Mouse (Mus musculus) A20 (cell line): ENCODE data around the gene Psmd3.
A peak's percentile ranks its signal among the peaks of the same experiment; 100 is the strongest.

Experiments
- DNase-seq: peaks from one replicate; pipeline ENCODE4 v3.0.0-alpha.2; 2011; ENCODE audit warnings: low read depth, low spot score

The Psmd3 gene

DNA sequence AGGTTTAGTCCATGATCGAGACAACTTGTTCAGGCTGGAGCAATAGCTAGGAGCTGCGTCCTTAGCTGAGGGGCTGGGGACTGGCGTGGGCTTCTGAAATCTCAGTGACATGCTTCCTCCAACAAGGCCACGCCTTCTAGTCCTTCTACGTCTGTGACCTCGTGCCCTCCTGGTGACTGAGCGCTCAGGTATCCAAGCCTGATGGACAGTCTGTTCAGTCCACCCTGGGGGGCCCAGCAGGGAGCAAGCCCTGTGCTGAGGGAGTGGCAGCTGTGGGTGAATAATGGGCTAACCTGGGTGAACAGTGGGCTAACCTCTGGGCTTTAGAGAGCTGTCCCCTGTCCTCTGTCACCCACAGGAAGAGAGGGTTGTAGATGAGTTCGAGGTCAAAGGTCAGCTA lies 5.7 kb downstream of the Psmd3 start:
- DNase-seq, result no peak

GRCm38 (mm10) chr11:98693201-98693600 lies 10.8 kb downstream of the Psmd3 start:
- no peak for DNase-seq

- no peak for DNase-seq
Measured at GRCm38 (mm10) chr11:98693746-98694145, 11.4 kb downstream of the Psmd3 start.

GRCm38 (mm10) chr11:98694301-98694700 lies 11.9 kb downstream of the Psmd3 start:
- DNase-seq, result no peak

DNA sequence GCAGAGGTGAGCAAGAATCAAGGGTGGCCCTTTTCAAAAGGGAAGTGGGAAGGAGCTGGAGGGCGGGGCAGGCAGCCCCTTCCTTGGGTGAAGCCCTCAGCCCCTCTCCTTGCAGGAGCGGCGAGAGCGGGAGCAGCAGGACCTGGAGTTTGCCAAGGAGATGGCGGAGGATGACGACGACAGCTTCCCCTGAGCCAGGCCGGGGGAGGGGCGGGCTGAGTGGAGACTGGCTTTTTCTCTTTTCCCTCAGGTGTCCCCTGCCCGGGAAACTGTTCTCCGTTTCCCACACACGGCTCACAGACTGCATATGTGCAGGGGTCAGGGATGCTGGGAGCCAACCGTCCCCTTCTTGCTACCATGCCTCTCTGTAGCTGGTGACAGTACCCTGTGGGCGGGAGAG lies 13.1 kb downstream of the Psmd3 start:
- DNase-seq, result no peak

- DNase-seq, result no peak
Measured at GRCm38 (mm10) chr11:98696454-98697216, 14.3 kb downstream of the Psmd3 start.

GRCm38 (mm10) chr11:98697225-98697624 lies 14.9 kb downstream of the Psmd3 start:
- no peak for DNase-seq

DNA sequence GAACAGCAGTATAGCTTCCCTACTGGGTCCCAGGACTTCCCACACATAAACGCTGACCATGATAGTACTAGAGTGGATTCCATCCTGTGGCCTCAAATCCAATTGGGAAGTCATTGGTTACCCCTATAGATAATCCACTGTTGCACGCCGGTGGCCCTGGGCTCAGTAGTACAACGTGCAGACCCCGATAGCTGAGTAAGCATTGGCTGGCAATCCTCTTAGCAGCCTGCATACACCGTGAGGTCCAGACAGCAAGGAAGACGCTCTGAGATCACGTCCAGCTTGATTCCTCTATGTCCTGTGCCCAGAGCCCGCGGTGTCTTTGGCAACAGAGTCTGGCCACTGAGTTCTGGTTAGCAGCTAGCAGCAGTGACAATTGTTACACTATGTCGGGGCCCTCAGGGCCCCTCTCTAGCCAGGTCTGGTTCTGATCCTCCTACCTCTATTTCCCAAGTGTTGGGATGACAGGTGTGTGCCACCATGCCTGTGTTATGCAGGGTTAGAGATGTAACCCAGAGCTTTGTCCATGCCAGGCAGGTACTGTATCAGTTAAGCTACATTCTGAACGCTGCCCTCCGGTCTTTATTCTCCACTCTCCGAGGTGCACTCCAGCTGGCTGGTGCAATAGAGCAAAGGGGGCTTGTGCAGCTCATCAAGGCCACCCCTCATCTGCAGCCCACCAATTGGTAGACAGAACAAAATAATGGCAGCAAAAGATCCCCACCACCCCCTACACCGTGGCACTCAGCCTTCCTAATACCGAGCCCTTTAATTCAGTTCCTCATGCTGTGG lies 16.7 kb downstream of the Psmd3 start:
- no peak for DNase-seq

DNA sequence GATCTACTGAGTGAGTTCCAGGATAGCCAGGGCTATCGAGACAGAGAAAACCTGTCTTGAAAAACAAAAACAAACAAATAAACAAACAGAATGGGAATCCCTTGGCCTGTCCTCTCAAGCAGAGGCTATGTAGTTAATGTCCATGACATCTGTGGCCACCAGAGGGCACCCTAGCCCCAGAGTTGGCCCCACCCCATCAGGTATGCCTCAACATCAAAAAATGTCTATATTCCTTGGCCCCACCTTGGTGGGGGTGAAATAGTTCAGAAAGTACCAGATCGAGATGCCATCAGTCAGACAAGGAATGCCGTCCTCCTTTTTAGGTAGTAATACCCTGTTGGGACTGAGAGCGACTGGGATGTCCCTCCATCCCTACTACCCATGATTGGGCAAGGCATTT lies 17.6 kb downstream of the Psmd3 start:
- peak; percentile 66 for DNase-seq

- no peak for DNase-seq
Measured at GRCm38 (mm10) chr11:98701213-98701670, 18.9 kb downstream of the Psmd3 start, which contains the start of gene Csf3. Gene Csf3 (plus strand): TSS chr11:98701263.

- no peak for DNase-seq
Measured at GRCm38 (mm10) chr11:98702323-98702722, 20.0 kb downstream of the Psmd3 start.

DNA sequence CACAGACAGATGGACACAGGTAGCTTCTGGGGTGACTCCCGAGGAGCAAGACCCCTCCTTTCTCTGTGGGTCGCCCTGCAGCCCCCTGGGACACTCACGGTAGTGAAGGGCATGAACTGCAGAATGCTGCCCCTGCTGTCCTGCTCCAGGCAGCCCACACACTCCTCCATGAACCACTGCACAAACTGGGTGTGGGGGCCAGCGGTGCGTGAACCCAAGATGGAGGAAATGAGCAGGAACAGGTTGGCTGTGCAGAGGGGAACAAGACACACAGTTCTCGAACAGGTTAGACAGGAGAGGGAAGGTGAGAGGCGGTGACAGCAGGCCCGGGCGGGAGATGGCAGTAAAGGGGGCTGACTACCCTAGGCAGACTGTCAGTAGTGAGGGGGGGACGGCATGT lies 22.7 kb downstream of the Psmd3 start:
- DNase-seq, result no peak

- no peak for DNase-seq
Measured at GRCm38 (mm10) chr11:98707401-98708281, 25.3 kb downstream of the Psmd3 start.

- no peak for DNase-seq
Measured at GRCm38 (mm10) chr11:98708282-98708956, 26.1 kb downstream of the Psmd3 start.

DNA sequence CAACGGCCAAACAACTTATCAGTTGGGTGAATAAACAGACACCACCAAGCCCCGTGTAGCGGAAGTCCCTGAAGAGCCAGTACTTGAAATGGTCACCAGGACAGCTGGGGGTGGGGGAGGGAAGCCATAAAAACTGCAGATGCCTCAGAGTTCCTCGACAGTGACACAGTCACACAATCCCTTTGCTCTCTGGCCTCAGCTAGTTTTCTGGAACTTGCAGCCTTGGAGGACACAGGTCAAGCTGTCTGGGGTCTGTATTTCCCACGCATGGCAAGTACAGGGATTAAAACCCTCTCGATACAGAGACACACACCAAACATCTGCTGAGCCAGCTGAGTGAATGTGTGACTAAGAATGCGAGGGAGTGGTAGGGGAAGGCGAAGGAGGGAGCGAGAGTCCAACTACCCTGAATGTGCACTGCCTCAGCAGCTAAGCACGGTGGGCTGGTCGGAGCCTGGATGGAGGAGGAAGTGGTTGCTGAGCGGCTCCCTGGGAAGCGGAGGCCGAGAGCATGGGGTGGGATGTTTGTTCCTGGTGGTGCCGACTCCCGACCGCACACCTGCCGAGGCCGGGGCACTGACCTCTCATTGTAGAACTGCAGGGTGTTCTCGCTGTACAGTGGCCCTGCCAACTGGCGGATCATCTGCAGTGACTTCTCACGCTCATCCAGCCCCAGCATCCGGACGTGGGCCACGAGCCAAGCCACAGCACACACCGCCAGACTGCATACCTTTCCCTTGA lies 26.8 kb downstream of the Psmd3 start:
- no peak for DNase-seq

GRCm38 (mm10) chr11:98710416-98711045 lies 28.2 kb downstream of the Psmd3 start:
- DNase-seq, result peak; percentile 65

GRCm38 (mm10) chr11:98711046-98711434 lies 28.7 kb downstream of the Psmd3 start:
- no peak for DNase-seq

DNA sequence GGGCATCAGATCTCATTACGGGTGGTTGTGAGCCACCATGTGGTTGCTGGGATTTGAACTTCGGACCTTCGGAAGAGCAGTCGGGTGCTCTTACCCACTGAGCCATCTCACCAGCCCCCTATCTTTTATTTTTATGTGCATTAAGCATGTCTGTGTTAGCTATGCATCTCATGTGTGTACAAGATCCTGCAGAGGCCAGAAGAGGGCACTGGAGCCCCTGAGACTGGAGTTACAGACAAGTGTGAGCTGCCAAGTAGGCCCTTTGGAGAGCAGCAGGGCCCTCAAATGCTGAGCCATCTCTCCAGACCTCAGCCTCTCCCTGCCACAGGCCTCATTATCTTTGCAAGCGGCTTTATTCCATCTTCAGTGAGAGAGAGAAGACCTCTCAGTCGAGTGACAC lies 29.7 kb downstream of the Psmd3 start:
- DNase-seq, result peak; percentile 14

DNA sequence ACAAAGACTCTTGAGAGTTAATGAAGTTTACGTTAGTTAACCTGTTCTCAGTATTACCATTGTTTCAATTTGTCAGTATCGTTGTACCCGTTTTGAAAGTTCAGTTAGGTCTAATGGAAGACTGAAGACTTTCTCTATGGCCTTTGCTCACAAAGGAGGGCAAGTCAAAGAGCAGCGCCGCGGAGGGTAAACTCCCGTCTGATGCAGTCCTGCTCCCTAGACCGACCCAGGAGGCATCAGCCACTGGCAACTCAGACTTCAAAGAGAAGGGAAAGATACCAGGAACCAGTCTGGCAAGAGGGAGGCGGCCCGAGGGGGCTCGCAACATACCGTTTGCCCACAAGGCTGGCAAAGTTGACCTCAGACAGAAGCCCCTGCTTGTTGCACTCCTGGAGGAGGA lies 31.3 kb downstream of the Psmd3 start:
- no peak for DNase-seq

DNA sequence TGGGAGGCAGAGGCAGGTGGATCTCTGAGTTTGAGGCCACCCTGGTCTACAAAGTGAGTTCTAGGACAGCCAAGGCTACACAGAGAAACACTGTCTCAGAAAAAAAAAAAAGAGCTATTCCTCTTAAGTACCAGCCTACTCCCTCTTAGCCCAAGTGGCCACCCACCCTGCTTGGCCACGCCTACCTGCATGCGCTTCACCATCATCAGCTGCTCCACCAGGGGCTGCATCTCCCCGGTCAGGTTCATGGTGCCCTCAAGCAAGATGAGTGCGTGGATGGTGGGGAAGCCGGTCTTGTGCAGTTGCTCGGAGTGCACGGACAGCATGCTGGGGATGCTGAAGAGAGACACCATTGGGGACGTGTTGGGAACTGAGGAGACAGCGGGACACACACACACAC lies 33.6 kb downstream of the Psmd3 start:
- DNase-seq, result no peak
